Mouse (Mus musculus): ENCODE measurements at regions not wholly inside any gene's neighbourhood (a gene's known extent, or its start where the extent isn't known, plus 50 kb on each side); places are given as distances from the start of the nearest gene placed in this dataset.

DNA sequence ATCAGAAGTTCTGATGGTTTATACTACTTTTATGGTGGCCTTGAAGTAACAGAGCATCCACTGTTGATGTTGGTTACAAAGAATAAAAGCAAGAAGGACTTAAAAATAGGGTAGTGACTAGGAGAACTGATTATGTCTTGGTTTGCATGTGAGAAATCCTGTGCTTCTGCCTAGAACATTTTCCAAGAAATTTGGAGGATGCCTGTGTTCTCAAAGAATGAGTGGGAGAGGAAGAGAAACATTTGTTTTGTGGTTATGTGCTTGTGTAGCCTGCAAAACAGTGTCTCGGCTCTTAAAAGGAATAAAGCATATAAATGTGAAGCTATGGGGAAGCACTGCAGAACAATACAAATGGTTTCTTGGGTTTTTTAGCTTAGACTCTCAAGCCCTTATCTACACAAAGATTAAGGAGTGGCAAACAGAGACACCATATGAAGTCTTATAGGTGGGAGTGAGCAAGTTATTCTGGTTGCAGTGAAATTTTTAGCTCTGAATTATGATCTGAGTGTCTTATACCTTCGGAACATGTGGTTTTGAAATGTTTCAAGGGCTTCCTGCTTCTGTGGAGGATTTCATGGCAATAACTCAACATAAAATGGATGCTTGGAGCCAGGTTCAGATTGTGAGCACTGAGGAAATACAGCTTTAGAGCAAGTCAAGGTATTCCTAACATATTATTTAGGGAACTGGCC is 372.1 kb upstream of the Man1a start:
- no peak for DNase-seq

GRCm38 (mm10) chr10:54403223-54403926 is 327.0 kb upstream of the Man1a start:
- DNase-seq = no peak
- intact Hi-C loops (cut with DNase I) = no loop called here

More for the DNA sequence above, 372.1 kb upstream of the Man1a start:
- intact Hi-C loops (cut with DNase I) = no loop called here

GRCm38 (mm10) chr10:54383751-54384150 is 307.3 kb upstream of the Man1a start:
- intact Hi-C loops (cut with DNase I) = no loop called here
- DNase-seq = no peak

DNA sequence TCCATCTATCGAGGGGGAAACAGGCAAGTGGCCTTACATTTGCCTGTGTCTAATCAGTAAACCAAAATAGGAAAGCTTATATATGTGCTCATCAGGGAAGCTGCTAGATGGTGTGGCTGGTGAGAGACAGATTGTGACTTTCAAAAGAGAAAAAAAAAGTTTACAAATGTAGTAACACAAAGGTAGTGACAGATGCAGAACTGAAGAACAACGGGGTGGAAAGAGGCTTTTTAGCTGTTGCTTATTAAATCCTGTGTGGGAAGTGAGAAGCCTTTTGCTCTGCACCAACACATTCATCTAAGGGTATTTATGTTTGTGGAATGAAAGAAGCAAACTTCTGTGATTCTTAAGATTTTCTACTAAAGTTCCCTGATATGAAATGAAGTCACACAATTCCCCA is 305.1 kb upstream of the Man1a start:
- intact Hi-C loops (cut with DNase I) = no loop called here
- no peak for DNase-seq

GRCm38 (mm10) chr10:54369158-54369557 is 292.7 kb upstream of the Man1a start:
- DNase-seq = no peak
- intact Hi-C loops (cut with DNase I) = no loop called here

GRCm38 (mm10) chr10:54365315-54365714 is 288.9 kb upstream of the Man1a start:
- intact Hi-C loops (cut with DNase I) = no loop called here
- peak; percentile 51 for DNase-seq

GRCm38 (mm10) chr10:54337234-54337633 is 260.8 kb upstream of the Man1a start:
- intact Hi-C loops (cut with DNase I) = no loop called here
- DNase-seq = no peak
